Mouse (Mus musculus) liver, postnatal 0 days (tissue): ENCODE data around the gene Slc7a11. TPM values are rescaled to one million over a fixed set of nuclear protein-coding genes. Genes with fewer than 3 reads are reported as not detected.

Source experiments
- ATAC-seq: fragments of 200-750 bp; cut with Nextera tagmentation; 2 replicates; pipeline ENCODE4 v1.8.0; 2017; ENCODE audit warnings: mild to moderate bottlenecking, moderate library complexity
- DNase-seq: peaks from one replicate; pipeline ENCODE4 v3.0.0-alpha.2; 2016
- H3K27ac ChIP-seq: fragments of 300-500 bp; sonication (generic); 2 replicates; pipeline ENCODE4 v1.5.1; 2014; ENCODE audit warnings: antibody characterized with exemption, moderate library complexity, mild to moderate bottlenecking, low read depth
- H3K27me3 ChIP-seq: fragments of 300-500 bp; sonication (generic); 2 replicates; pipeline ENCODE4 v1.6.1; 2014; ENCODE audit warnings: low read length, control low read depth, mixed read lengths; ENCODE audit not compliant: insufficient read depth
- H3K36me3 ChIP-seq: fragments of 300-500 bp; sonication (generic); replicated peaks from 2 replicates; pipeline ENCODE4 v1.6.1; 2014; ENCODE audit warnings: mild to moderate bottlenecking, control low read depth, low read length, moderate library complexity, mixed read lengths; ENCODE audit not compliant: insufficient read depth
- H3K4me1 ChIP-seq: fragments of 300-500 bp; sonication (generic); 2 replicates; pipeline ENCODE4 v1.6.1; 2014; ENCODE audit warnings: antibody characterized with exemption, mild to moderate bottlenecking, control low read depth; ENCODE audit not compliant: insufficient read depth
- H3K4me2 ChIP-seq: fragments of 300-500 bp; sonication (generic); 2 replicates; pipeline ENCODE4 v1.6.1; 2014; ENCODE audit warnings: low read depth, mild to moderate bottlenecking, low read length, moderate library complexity, mixed read lengths
- H3K4me3 ChIP-seq: fragments of 300-500 bp; sonication (generic); 2 replicates; pipeline ENCODE4 v1.5.1; 2014; ENCODE audit warnings: low read depth, low read length
- H3K9ac ChIP-seq: fragments of 300-500 bp; sonication (generic); replicated peaks from 2 replicates; pipeline ENCODE4 v1.6.1; 2014; ENCODE audit warnings: mild to moderate bottlenecking, moderate library complexity
- H3K9me3 ChIP-seq: fragments of 300-500 bp; sonication (generic); 2 replicates; pipeline ENCODE4 v1.6.1; 2016; ENCODE audit warnings: mild to moderate bottlenecking, control low read depth, low read length, mixed read lengths
- CTCF ChIP-seq: sonication (generic); IDR thresholded peaks from 2 replicates; pipeline ENCODE4 v1.5.1; 2016; ENCODE audit warnings: antibody characterized with exemption, low read depth
- EP300 ChIP-seq: IDR thresholded peaks from 2 replicates; pipeline ENCODE4 v1.6.1; 2016; ENCODE audit warnings: antibody characterized with exemption, low read depth, mild to moderate bottlenecking
- WGBS: fragments of 180-500 bp; shearing (Covaris S2); extraction: QIAGEN DNeasy Blood & Tissue Kit; methylation state at CpG from one replicate; pipeline ENCODE4 v1.1.7; 2014; ENCODE audit not compliant: insufficient replicate concordance; 5-methylcytosine and 5-hydroxymethylcytosine counted together
- polyA plus RNA-seq: library from polyadenylated mRNA; unstranded; fragments of >200 nt; fragmentation: Nextera tagmentation; extraction: Ambion mirVana; gene quantifications from 2 replicates; pipeline ENCODE4 v1.2.1, GENCODE M21; 2015

The Slc7a11 gene
- polyA plus RNA-seq, 1 experiment from 2014 or later = 0.14 TPM

- no peak overlapping the region for H3K27ac ChIP-seq
- 67% methylated on average over 1 of the region's 1 CpGs for WGBS
- no peak for DNase-seq
- TF ChIP-seq EP300 (no peak), CTCF (no peak)
- H3K4me2 ChIP-seq = no peak overlapping the region
- no peaks in the 10 kb centered on the region for H3K27me3 ChIP-seq
- H3K9ac ChIP-seq = no peak overlapping the region
- H3K4me3 ChIP-seq = no peak overlapping the region
- H3K4me1 ChIP-seq = no peaks in the 10 kb centered on the region
- ATAC-seq = no peak
- no peaks in the 10 kb centered on the region for H3K36me3 ChIP-seq
- H3K9me3 ChIP-seq = no peaks in the 10 kb centered on the region
These were observed 327.1 kb downstream of the Slc7a11 start for GRCm38 (mm10) chr3:50116266-50116665.

GRCm38 (mm10) chr3:50105509-50105908 lies 337.9 kb downstream of the Slc7a11 start:
- ATAC-seq = no peak
- 76% methylated on average over 6 of the region's 6 CpGs for WGBS
- no peaks in the 10 kb centered on the region for H3K4me1 ChIP-seq
- no peak overlapping the region for H3K4me3 ChIP-seq
- H3K9ac ChIP-seq = no peak overlapping the region
- no peak overlapping the region for H3K4me2 ChIP-seq
- H3K9me3 ChIP-seq = no peaks in the 10 kb centered on the region
- DNase-seq = no peak
- H3K27me3 ChIP-seq = no peaks in the 10 kb centered on the region
- no peak overlapping the region for H3K27ac ChIP-seq
- TF ChIP-seq CTCF (no peak), EP300 (no peak)
- no peaks in the 10 kb centered on the region for H3K36me3 ChIP-seq

- Histone ChIP-seq H3K9ac (no peak overlapping the region), H3K4me2 (no peak overlapping the region), H3K27me3 (no peaks in the 10 kb centered on the region), H3K4me3 (no peak overlapping the region), H3K9me3 (no peaks in the 10 kb centered on the region), H3K4me1 (no peaks in the 10 kb centered on the region), H3K27ac (no peak overlapping the region), H3K36me3 (no peaks in the 10 kb centered on the region)
- no peak for DNase-seq
- no peak for ATAC-seq
- no peak for TF ChIP-seq EP300
- no peak for TF ChIP-seq CTCF
- WGBS = 69% methylated on average over 7 of the region's 7 CpGs
These were observed 348.9 kb downstream of the Slc7a11 start for GRCm38 (mm10) chr3:50094404-50095092.

- no peak for ATAC-seq
- H3K9me3 ChIP-seq = no peaks in the 10 kb centered on the region
These were observed 366.4 kb downstream of the Slc7a11 start for GRCm38 (mm10) chr3:50076979-50077378.

GRCm38 (mm10) chr3:50063396-50063795 lies 380.0 kb downstream of the Slc7a11 start:
- WGBS = 64% methylated on average over 4 of the region's 4 CpGs
- no peaks in the 10 kb centered on the region for H3K27me3 ChIP-seq
- no peak overlapping the region for H3K27ac ChIP-seq
- H3K4me3 ChIP-seq = no peak overlapping the region
- ATAC-seq (no peak), DNase-seq (no peak)
- H3K36me3 ChIP-seq = no peaks in the 10 kb centered on the region
- no peaks in the 10 kb centered on the region for H3K9me3 ChIP-seq
- H3K4me2 ChIP-seq = no peak overlapping the region
- no peaks in the 10 kb centered on the region for H3K4me1 ChIP-seq
- no peak overlapping the region for H3K9ac ChIP-seq
- TF ChIP-seq EP300 (no peak), CTCF (no peak)

More at GRCm38 (mm10) chr3:50076979-50077378, 366.4 kb downstream of the Slc7a11 start:
- no peak for TF ChIP-seq EP300
- TF ChIP-seq CTCF = peak; percentile 63
- Histone ChIP-seq H3K4me2 (no peak overlapping the region), H3K36me3 (no peaks in the 10 kb centered on the region), H3K27me3 (no peaks in the 10 kb centered on the region), H3K27ac (no peak overlapping the region), H3K9ac (no peak overlapping the region), H3K4me1 (no peaks in the 10 kb centered on the region), H3K4me3 (no peak overlapping the region)
- peak; percentile 17 for DNase-seq
- 15% methylated on average over 7 of the region's 7 CpGs for WGBS

GRCm38 (mm10) chr3:50044666-50045065 lies 398.7 kb downstream of the Slc7a11 start:
- 78% methylated on average over 5 of the region's 5 CpGs for WGBS
- no peaks in the 10 kb centered on the region for H3K4me1 ChIP-seq
- DNase-seq (no peak), ATAC-seq (no peak)
- H3K4me2 ChIP-seq = no peak overlapping the region
- H3K9me3 ChIP-seq = no peaks in the 10 kb centered on the region
- no peak overlapping the region for H3K9ac ChIP-seq
- no peaks in the 10 kb centered on the region for H3K27me3 ChIP-seq
- no peaks in the 10 kb centered on the region for H3K36me3 ChIP-seq
- no peak overlapping the region for H3K4me3 ChIP-seq
- H3K27ac ChIP-seq = no peak overlapping the region
- TF ChIP-seq CTCF (no peak), EP300 (no peak)
